Mouse (Mus musculus) megakaryocyte progenitor cell, adult 5-6 weeks (primary cell): ENCODE measurements around the gene Ikzf2. TPM values are rescaled to one million over a fixed set of nuclear protein-coding genes. Genes with fewer than 3 reads are reported as not detected.
A peak's percentile ranks its signal among the peaks of the same experiment; 100 is the strongest.

ENCODE experiments used
- ATAC-seq: replicated peaks from 2 replicates; pipeline ENCODE4 v1.8.0; 2016; ENCODE audit warnings: mild to moderate bottlenecking, moderate TSS enrichment, inconsistent platforms; ENCODE audit not compliant: poor library complexity
- total RNA-seq, 2 experiments: library from RNA; stranded (forward) in 1 of 2; stranded (reverse) in 1 of 2; fragments of 157-497, 149-512 nt in 1 of 2; fragments of 200-1000 nt in 1 of 2; gene quantifications; 2 replicates each; pipeline versions ENCODE4 v1.2.3 to v1.2.4; 2015 to 2017

Ikzf2 gene
- total RNA-seq, 2 experiments from 2014 or later = 6.6 to 13.9 TPM

DNA sequence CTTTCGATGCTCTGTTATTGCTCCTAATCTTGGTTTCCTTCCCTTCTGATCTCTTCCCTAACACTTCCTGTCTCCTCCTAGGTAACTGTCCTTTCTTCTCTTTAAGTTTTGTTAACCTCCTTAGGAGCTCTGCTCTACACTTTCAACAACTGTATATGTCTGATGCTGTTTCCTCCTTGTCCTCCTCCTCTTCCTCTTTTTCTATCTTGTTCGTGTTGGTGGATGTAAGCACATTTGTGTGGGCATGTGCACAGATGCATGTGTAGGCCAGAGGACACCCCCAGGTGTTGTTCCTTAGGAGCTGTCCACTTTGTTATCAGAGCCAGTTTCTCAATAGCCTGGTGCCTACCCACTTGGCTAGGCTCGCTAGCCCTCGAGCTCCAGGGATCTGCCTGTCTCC, 169.0 kb downstream of the Ikzf2 start:
- ATAC-seq = peak; percentile 45

DNA sequence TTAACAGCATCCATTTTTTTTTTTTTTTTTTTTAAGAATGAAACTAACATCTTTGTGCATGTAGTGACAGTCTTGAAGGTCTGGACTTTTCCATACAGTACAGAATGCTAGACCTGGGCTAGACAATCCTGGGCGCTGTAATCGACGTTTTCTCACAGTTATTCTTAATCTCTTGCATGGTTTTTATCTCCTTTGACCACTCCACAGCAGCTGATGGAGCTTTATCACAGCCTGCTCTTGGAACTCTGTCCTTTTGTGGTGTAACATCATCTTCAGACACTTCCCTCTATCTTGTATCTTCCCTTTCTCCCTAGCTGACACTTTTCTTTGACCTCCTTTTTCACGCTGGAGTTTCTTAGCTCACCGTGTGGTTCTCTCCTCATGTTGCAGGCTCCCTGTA, 170.9 kb downstream of the Ikzf2 start:
- ATAC-seq = peak; percentile 12

DNA sequence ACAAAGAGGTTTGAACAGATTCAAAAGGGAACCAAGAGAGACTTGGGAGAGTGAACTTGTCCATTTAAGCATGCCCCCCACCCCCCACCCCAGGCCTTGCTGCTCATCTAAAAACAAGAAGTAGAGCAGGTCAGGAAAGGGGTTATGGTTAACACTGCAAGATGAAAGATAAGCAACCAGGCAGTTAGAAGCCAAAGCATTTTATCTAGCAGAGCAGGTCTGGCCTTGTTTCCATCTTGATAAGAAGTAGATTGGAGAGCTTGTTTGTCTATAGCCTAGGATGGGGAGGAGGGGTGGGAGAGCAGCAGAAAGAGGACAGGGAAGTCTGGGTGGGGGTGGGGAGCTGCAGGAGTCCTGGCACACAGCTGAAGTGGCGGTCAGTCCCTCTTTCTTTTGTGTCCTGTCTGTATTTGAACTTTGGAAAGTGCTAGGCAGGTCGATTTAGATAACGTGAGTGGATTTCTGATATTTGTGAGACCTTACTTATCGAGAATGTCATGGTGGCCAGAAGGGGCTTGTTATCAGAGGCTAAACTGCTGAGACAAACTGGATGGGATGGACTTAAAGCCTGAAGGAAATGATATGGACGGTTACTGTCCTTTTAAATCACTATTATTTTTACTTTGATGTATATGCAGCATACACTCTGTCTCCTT, 173.3 kb downstream of the Ikzf2 start:
- peak; percentile 66 for ATAC-seq

DNA sequence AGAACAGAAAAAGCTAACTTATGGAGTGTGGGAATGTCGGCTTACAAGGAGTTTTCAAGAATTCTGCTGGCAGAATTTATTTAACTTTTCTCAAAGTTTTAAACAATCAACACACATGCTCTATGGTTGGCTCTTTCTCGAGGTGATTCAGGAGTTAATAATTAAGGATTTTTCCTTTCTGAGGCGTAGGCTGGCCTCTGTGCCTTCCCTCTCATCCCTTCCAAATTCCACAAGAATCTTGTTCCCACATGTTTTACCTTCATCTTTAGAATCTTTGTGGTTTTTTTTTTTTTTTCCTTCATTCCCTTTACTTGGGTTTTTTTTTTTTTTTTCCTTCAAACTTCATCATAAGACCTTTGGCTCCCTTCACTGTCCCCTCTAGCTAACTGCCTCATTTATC, 178.8 kb downstream of the Ikzf2 start:
- ATAC-seq = no peak

DNA sequence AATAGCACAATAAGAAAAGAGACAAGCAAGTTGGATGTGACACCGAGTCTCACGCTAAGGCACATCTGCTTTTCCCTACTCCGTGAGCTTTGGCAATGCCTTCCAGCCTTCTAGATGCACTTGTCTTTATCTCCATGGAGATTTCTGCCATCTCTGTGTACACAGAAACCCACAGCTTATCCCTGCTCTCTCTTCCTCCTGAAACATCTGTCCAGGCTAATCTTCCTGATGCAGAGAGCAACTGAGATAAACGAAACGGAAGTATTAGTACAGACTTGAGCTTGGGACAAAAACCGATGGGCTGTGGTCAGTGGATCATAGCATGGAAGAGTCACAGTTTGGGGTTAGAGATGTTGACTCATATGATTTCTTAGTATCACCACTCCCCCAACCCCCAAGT, 179.5 kb downstream of the Ikzf2 start:
- ATAC-seq = peak; percentile 73

DNA sequence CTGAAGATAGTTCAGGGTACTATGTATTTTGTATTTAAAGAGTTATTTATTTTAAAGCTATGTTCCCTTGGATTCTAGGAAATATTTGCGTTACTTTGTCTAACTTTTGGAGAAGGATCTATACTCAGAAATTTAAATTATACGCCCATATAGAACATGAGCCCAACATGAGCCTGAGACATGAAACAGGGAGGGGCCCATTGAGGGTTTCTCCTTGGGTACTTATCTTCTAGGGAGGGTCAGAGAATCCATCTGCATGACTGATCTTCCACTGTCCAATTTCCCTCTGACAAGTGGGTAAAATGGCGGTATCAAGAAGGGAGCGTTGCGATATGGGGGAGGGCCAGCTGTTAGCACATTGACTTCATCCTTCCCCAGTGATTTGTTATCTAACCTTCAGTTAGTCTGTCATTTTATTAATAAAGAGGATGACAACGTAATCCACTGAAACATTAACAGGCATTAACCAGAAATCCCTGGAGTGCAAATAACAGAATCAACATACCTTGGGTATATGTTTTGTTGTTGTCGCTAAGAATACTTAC, 180.4 kb downstream of the Ikzf2 start:
- no peak for ATAC-seq

DNA sequence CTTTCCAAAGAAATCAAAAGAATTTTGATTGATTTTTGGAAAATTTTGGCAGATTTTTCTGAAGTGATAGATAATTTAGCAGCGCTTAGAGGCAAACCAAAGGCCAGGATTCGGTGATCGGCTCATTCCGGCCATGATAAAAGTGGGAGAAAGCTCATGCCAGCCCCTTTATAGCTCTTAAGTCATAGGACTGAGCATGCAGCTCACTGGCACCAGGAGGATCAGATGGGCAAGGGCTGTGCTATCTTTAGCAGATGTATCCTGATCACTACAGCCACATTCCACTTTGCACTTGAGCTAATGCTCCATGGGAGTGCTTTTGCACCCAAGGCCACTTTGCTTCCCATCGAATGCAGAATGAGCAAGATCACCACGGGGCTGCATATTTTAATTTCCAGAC, 181.0 kb downstream of the Ikzf2 start:
- ATAC-seq = no peak

DNA sequence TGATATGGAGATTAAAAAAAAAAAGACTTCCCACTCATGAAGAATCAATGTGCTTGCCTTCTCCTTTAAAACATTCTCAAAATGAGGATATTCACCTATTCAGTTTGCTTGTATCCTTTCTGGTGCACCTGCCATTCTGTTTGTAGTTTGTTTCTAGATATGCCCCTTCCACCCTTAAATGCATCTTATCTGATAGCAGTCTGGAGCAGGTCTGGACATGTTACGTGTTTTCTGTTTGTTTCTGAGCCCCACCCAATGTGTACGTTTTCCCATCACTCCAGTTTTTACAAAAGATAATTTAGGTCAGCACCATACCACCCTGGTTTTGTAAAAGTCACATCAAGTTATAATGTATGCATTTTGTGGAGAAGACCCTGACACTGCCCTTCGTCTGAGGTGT, 186.7 kb downstream of the Ikzf2 start:
- no peak for ATAC-seq

DNA sequence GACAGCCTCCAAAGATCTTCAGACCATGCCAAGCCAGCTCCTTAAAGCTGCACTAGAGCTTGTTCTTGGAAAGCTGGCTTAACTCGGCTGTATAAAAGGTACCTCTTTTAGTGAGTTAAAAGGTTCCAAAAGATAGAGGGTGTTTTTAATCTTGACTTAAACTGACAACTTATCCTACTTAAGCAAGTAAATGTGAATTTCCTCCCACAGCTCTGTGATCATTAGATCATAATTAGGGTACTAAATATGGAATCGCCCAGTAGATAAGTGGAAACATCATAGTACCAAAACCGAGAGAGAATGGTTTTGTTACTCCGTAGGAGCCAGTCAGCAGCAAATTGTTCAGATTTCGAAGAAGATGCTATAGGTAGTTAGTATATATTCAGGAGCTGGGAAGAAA, 187.4 kb downstream of the Ikzf2 start:
- ATAC-seq = no peak

DNA sequence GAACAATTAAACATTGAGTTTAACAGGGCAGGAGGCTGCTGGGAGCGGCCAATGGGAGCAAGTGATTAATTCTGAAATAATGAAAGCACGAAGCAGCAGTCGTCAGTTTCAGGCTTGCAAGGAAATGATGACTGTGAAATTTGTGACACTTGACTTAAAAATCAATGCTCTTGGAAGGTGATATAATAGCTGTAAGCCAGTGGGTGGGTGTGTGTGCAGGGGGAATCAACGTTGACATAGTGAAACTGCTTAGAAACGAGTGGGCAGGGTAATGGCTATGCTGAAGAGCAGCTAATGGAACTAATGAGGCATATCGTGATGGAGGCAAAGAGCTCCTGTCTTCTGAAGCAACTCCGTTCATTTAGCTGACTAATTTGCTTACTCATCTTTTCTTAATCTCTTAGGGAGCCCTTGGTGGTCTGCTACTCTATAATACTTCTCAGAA, 188.2 kb downstream of the Ikzf2 start:
- ATAC-seq = peak; percentile 38

DNA sequence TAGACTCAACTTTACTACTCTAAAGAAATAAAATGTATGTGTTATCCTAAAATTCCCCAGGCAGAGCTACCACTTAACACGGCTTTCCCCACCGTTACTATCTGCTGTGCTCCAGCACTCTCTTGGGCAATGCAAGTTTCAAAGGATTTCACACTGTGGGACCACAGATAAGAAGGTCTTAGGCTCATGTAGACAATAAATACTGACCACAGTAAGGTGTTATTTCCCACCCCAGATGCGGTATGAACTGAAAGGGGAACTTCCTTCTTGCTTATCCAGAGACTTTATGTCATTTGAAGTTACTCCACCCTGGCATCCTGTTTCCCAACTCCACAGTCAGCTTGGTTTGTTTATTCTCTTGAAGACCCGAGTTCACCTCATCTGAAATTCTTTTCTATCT, 191.0 kb downstream of the Ikzf2 start:
- ATAC-seq = peak; percentile 85

DNA sequence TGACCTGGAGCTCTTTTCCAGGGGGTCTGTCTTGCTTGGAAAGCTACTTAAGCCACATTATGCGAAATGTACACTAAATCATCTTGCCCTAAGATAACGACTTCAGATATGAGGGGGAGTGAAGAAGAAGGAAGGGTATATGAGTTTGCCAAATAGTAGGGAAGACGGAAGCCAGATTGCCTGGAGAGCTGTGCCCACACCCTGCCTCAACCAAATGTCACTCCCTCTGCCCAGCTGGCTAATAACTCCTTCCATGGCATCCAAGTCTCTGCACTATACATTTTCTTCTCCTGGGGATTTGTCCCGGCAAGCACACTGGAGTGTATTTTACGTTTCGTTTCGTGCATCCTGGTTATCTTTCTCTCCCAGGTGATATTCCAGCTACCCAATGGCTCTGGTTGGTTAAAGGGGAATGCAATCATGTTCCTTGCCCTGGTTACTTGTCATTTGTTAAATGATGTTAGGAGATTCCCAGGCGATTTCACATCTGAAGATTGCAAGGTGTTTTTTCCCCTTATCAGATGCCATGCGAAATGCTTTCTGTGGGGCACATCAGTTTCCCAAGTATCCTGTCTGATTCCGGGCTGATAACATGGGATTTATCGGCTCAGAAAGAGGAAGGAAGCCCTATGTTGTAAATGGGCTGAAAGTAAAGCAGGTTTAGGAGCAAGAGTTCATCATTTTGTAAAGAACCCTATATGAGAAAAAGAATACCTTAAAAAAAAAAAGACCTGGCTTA, 193.6 kb downstream of the Ikzf2 start:
- no peak for ATAC-seq

DNA sequence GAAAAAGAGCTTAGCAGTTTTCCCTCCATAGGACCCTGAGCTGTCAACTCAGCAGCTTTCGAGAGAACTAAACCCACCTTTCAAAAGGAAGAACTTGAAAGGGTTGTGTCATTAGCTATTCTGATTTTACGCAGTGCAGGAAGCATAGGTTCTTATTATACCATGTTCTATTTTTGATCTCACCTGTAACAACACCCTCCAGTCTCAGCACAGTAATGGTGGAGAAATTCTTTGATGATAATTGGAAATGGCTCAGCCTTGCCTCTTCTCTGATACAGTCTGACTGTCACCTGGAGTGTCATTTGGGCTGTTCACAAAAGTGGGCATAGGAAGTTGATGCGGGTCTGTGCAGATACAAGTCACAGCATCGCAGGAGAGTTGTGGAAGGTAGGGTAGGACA, 195.0 kb downstream of the Ikzf2 start:
- ATAC-seq = no peak

DNA sequence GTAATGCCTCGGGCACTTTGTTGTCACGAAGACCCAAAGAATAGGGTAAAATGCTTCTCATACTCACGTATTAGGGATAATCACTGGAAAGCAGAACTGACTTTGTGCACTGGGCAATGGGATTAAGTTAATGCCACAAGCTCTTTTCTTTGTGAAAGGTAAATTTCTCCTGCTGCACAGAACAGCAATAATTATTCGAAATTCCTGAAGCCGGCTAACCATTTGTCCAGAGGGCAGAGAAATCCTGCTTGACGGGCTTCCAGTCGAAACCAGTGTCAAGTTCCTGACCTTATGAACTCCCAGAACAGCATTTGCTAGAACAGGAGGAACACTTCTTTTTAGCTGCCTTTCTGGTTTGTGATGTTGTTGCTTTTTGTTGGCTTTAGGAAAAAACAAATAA, 198.0 kb downstream of the Ikzf2 start:
- ATAC-seq = no peak

DNA sequence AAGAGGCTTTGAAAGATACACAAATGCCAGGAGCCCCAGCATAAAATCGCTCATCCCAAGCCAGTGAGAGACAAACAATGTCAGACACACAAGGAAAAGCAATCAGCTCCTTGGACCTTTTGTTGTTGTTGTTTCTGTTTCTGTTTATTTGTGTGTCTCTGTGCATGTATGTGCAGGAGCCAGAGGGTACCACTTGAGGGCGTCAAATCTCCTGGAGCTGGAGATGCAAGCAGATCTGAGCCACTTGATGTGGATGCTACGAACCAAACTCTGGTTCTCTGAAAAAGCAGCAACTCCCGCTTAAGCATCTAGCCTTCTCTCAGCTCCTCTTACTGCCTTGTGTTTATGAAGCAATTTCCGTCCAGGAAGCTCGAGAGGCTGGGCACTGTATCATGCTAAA, 198.4 kb downstream of the Ikzf2 start:
- ATAC-seq = peak; percentile 58; the same call in 1 of the 2 replicates

Other genes starting within 250 kb of the Ikzf2 start
- gene Spag16, start 139.7 kb upstream of the Ikzf2 start, total RNA-seq (2015) = not detected in 2 replicates
- gene Spag16, start 139.7 kb upstream of the Ikzf2 start, total RNA-seq (2017) = not detected in 2 replicates